Mouse (Mus musculus) spleen, adult 12 weeks (tissue): ENCODE measurements around the gene Calm1.
A peak's percentile ranks its signal among the peaks of the same experiment; 100 is the strongest.
"Not testable (repeated sequence)": the region's sequence is repeated elsewhere in the genome, so short reads cannot be mapped to it uniquely, and the experiment has no call there.

Experiments used
- DNase-seq: peaks from one replicate; pipeline ENCODE4 v3.0.0; 2022; ENCODE audit warnings: low spot score

The Calm1 gene

GRCm38 (mm10) chr12:100198967-100199660 is at the start of gene Calm1:
Gene Calm1 (plus strand): TSS chr12:100199435.
- peak; percentile 90 for DNase-seq

- DNase-seq = no peak
Observed at GRCm38 (mm10) chr12:100152466-100152865, 46.8 kb upstream of the Calm1 start.

- DNase-seq = peak; percentile 81
Observed at GRCm38 (mm10) chr12:100159261-100159975, 39.8 kb upstream of the Calm1 start, which contains the start of gene Nrde2. Gene Nrde2 (minus strand): TSS chr12:100159653.

- DNase-seq = no peak
Observed at GRCm38 (mm10) chr12:100164991-100165500, 34.2 kb upstream of the Calm1 start.

GRCm38 (mm10) chr12:100166177-100166576 is 33.1 kb upstream of the Calm1 start:
- DNase-seq = no peak

GRCm38 (mm10) chr12:100166939-100167338 is 32.3 kb upstream of the Calm1 start:
- no peak for DNase-seq

GRCm38 (mm10) chr12:100167502-100167901 is 31.7 kb upstream of the Calm1 start:
- no peak for DNase-seq

GRCm38 (mm10) chr12:100167931-100168871 is 31.0 kb upstream of the Calm1 start:
- DNase-seq = no peak

GRCm38 (mm10) chr12:100172481-100172880 is 26.8 kb upstream of the Calm1 start:
- DNase-seq = no peak

- DNase-seq = no peak
Observed at GRCm38 (mm10) chr12:100176469-100177056, 22.7 kb upstream of the Calm1 start.

- DNase-seq = no peak
Observed at GRCm38 (mm10) chr12:100178898-100179440, 20.3 kb upstream of the Calm1 start.

- DNase-seq = no peak
Observed at GRCm38 (mm10) chr12:100180802-100181201, 18.4 kb upstream of the Calm1 start.

GRCm38 (mm10) chr12:100182676-100183075 is 16.6 kb upstream of the Calm1 start:
- no peak for DNase-seq

- DNase-seq = no peak
Observed at GRCm38 (mm10) chr12:100183970-100184369, 15.3 kb upstream of the Calm1 start.

- DNase-seq = not testable (repeated sequence)
Observed at GRCm38 (mm10) chr12:100184976-100185375, 14.3 kb upstream of the Calm1 start.

- no peak for DNase-seq
Observed at GRCm38 (mm10) chr12:100185897-100186296, 13.3 kb upstream of the Calm1 start.

- DNase-seq = no peak
Observed at GRCm38 (mm10) chr12:100186376-100186775, 12.9 kb upstream of the Calm1 start.

- peak; percentile 97 for DNase-seq
Observed at GRCm38 (mm10) chr12:100187013-100187755, 12.1 kb upstream of the Calm1 start.

GRCm38 (mm10) chr12:100187756-100188430 is 11.3 kb upstream of the Calm1 start:
- DNase-seq = no peak

- no peak for DNase-seq
Observed at GRCm38 (mm10) chr12:100190802-100191201, 8.4 kb upstream of the Calm1 start.
